Mouse (Mus musculus): ENCODE data around the gene Zbtb39. TPM values are rescaled to one million over a fixed set of nuclear protein-coding genes. Genes with fewer than 3 reads are reported as not detected.

The Zbtb39 gene
- polyA plus RNA-seq (2021; fragmentation: Nextera tagmentation): 1.1 TPM in 2 replicates
- long read RNA-seq, experiment 1, partial matches to known transcripts: 0 of 1 reads
- long read RNA-seq, experiment 1, other reads (novel, unspliced or antisense): 1 of 1 reads
- long read RNA-seq, experiment 2, full-length matches to known transcripts: 2 of 4 reads
- long read RNA-seq, experiment 2, partial matches to known transcripts: 0 of 4 reads
- long read RNA-seq, experiment 2, other reads (novel, unspliced or antisense): 2 of 4 reads

GRCm38 (mm10) chr10:127739083-127739660 lies at the start of gene Zbtb39:
Zbtb39 (plus strand) TSS chr10:127739538.

GRCm38 (mm10) chr10:127704766-127705220 lies 34.5 kb upstream of the Zbtb39 start, which contains the start of gene Myo1a:
Myo1a (plus strand) TSS chr10:127705170.

GRCm38 (mm10) chr10:127724178-127724577 lies 15.2 kb upstream of the Zbtb39 start, which contains the start of gene Tac2:
Tac2 (plus strand) TSS chr10:127724478.

GRCm38 (mm10) chr10:127751548-127751947 lies 12.2 kb downstream of the Zbtb39 start, which contains the start of gene Gpr182:
Gpr182 (minus strand) TSS chr10:127751732.

GRCm38 (mm10) chr10:127759181-127760110 lies 20.1 kb downstream of the Zbtb39 start, which contains the start of the genes Rdh1 and Rdh16f1:
Rdh1 (plus strand) TSS chr10:127759721.
Rdh16f1 (plus strand) TSS chr10:127759787.

GRCm38 (mm10) chr10:127776011-127776410 lies 36.7 kb downstream of the Zbtb39 start, which contains the start of gene Rdh9:
Rdh9 (plus strand) TSS chr10:127776386.

Other genes with a start within 250 kb of the Zbtb39 start
- gene Stac3, start 237.9 kb upstream of the Zbtb39 start, polyA plus RNA-seq (2021; fragmentation: Nextera tagmentation): not detected in 2 replicates
- 3.8 and 6.6 TPM in 2 replicates for gene Ndufa4l2, start 224.6 kb upstream of the Zbtb39 start, polyA plus RNA-seq (2021; fragmentation: Nextera tagmentation)
- gene Shmt2, start 217.1 kb upstream of the Zbtb39 start, polyA plus RNA-seq (2021; fragmentation: Nextera tagmentation): 15.5 and 17.2 TPM in 2 replicates
- gene Nxph4, start 205.0 kb upstream of the Zbtb39 start, polyA plus RNA-seq (2021; fragmentation: Nextera tagmentation): 0.56 and 0.95 TPM in 2 replicates
- gene Lrp1, start 118.4 kb upstream of the Zbtb39 start, polyA plus RNA-seq (2021; fragmentation: Nextera tagmentation): 25.7 and 25.9 TPM in 2 replicates
- gene Stat6, start 96.6 kb upstream of the Zbtb39 start, polyA plus RNA-seq (2021; fragmentation: Nextera tagmentation): 2.8 and 3.7 TPM in 2 replicates
- 6.6 and 7.4 TPM in 2 replicates for gene Nemp1, start 72.6 kb upstream of the Zbtb39 start, polyA plus RNA-seq (2021; fragmentation: Nextera tagmentation)
- gene Nab2, start 71.0 kb upstream of the Zbtb39 start, polyA plus RNA-seq (2021; fragmentation: Nextera tagmentation): 5.1 and 6.7 TPM in 2 replicates
- not detected in 2 replicates for gene Myo1a, start 34.4 kb upstream of the Zbtb39 start, polyA plus RNA-seq (2021; fragmentation: Nextera tagmentation)
- 7.1 and 8.7 TPM in 2 replicates for gene Tac2, start 15.1 kb upstream of the Zbtb39 start, polyA plus RNA-seq (2021; fragmentation: Nextera tagmentation)
- 0.49 and 0.52 TPM in 2 replicates for gene Gpr182, start 12.2 kb downstream of the Zbtb39 start, polyA plus RNA-seq (2021; fragmentation: Nextera tagmentation)
- not detected in 2 replicates for gene Rdh1, start 20.2 kb downstream of the Zbtb39 start, polyA plus RNA-seq (2021; fragmentation: Nextera tagmentation)
- not detected in 2 replicates for gene Rdh16f1, start 20.2 kb downstream of the Zbtb39 start, polyA plus RNA-seq (2021; fragmentation: Nextera tagmentation)
- gene Rdh9, start 36.8 kb downstream of the Zbtb39 start, polyA plus RNA-seq (2021; fragmentation: Nextera tagmentation): 0.08 TPM in 1 of 2 replicates, not detected in the other
- not detected in 2 replicates for gene Rdh16, start 61.6 kb downstream of the Zbtb39 start, polyA plus RNA-seq (2021; fragmentation: Nextera tagmentation)
- not detected in 2 replicates for gene Rdh19, start 110.4 kb downstream of the Zbtb39 start, polyA plus RNA-seq (2021; fragmentation: Nextera tagmentation)
- not detected in 2 replicates for gene Rdh16f2, start 126.9 kb downstream of the Zbtb39 start, polyA plus RNA-seq (2021; fragmentation: Nextera tagmentation)
- gene Rdh7, start 149.3 kb downstream of the Zbtb39 start, polyA plus RNA-seq (2021; fragmentation: Nextera tagmentation): not detected in 2 replicates
- gene Sdr9c7, start 159.0 kb downstream of the Zbtb39 start, polyA plus RNA-seq (2021; fragmentation: Nextera tagmentation): not detected in 2 replicates